Mouse (Mus musculus): ENCODE results near the gene Azi2. TPM values are rescaled to one million over a fixed set of nuclear protein-coding genes. Genes with fewer than 3 reads are reported as not detected.
A peak's percentile ranks its signal among the peaks of the same experiment; 100 is the strongest.

The Azi2 gene
- polyA plus RNA-seq, 2 experiments from 2014 or later: 49.8 to 60.9 TPM

DNA sequence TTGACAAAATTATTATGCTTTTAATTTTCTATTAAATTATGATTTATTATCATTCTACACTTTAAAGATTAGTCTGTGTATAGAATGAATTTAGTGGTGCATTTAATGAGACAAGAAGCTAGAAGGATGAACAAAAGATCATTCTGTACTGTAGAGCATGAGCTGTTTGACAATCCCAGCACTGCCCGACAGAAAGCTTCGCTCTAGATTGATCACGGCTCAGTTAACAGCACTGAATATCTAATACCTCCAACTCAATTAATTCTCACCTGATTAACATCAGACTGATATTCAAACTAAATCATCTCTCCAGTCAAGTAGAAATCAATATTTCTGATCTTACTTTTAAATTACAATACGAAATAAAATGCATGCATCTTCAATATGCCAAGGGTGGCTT lies 43.5 kb downstream of the Azi2 start:
- no peak for ATAC-seq

DNA sequence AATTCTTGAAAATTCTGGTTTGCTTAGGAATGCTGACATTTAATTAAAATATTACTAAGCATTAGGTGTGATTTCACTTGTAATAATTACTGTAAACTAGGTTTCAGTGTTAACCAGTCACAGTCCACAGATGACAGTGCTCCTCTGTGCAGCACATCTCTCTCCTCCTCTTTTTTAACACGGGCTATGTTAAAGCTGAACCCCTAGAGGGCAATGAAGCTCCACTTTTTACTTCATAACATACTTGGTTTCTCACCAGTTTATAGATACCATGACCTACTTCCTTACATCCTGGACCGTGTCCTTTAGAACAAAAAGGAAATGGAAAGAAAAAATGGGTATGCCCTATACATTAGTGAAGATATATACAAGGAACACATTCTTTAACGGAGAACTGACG lies 59.1 kb downstream of the Azi2 start:
- peak; percentile 82 for ATAC-seq

DNA sequence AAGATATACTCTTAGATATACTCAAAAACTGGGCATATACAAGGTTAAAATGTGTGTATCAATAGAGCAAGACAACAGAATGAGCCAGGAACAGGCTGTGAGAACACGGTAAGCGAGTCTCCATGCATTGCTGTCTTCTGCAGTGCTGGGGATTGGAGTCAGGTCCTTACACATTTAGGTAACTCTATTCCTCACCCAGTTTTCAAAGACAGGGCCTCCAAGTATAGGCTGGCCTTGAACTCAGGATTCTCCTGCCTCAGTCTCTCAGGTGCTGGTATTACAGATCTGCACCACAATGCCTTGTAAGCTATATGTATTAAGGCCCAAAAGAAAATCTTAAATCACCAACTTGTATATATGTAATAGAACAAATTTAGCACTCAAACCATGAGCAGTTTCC lies 60.2 kb downstream of the Azi2 start:
- no peak for ATAC-seq

DNA sequence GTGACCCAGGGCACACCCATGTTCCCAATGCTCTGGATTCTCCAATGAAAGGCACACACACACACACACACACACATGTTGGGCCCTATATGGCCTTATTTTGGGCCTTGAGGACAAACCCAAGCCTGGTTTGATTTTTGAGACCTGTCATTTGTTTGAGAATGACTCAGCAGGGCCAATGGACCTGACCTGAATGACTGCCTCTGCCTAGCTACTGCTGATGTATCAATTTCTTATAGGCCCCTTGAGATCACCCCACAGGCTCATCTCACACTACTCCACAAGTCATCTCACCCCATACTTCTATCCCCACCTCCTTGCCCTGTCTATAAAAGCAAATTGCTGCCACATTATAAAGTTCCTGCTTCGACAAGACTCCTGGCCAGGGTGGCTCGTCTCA lies 61.5 kb downstream of the Azi2 start:
- peak; percentile 31 for ATAC-seq

DNA sequence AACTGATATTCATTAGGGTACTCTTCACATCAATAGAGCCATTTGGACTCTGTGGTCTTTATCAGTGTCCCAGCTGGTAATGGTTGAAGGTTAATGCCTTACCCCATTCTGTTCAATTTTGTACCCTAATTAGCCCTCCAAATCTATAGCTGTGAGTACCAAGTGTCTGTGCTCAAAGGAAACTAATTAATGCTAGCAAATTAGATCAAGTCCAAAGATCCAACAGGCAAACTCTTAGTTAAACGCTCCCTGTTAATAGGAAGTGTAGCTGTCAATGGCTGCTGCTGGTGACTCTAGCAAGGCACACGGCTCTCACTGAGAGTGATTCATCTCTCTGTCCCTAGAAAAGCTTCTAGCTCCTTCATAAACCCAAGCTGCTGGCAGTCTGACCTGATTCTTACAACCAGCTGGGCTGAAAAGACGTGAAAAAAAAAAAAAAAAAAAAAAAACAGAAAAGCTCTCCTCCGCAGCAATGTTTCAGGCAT lies 68.3 kb downstream of the Azi2 start:
- ATAC-seq: no peak

DNA sequence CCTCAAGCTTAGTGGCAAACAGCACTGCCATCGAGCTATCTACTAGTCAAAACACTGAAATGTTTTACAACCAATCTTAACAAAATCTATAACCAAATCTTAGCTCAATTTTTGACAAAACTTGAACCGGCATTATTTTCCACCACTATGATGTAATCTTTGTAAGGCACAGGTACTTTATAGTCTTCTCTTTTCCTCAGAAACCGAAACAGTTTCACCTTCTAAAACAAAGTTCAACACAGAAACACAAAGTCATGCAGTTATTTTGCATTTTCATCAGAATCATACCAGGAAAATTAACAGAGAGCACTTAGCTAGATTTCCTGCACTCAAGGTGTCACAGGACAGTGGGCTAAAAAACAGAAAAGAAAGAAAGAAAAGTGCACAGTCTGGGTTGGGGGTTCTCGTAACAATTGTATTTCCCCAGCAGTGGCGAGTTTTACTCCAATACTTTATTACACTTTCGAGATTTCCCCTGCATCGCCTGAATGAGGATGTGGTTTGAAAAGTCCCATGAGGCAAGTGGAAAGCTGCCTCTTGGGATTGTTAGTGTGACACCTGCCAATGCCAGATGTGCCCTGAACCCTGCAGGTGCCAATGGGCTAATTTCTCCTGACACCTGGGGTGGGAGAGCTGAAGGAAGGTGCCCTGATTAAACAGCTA lies 69.5 kb downstream of the Azi2 start:
- ATAC-seq: peak; percentile 76

DNA sequence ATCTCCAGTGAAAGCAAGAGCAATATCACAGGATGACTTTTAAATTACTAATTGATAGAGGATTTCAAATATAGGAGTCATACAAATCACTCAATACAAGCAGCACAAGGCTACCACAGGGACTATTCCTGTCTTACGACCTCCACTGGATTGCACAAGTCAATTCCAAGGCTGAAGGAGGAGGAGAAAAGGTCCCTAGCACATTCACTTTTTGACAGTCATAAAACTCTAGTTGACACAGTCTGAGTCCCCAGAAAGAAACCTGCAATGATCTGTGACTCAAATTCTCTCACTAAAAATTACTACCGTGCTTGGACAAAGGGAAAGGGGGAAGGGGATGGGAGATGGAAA lies 70.0 kb downstream of the Azi2 start:
- no peak for ATAC-seq

Other genes starting within 250 kb of the Azi2 start
- gene Cmc1, start 109.7 kb downstream of the Azi2 start, polyA plus RNA-seq (2017; shearing (Covaris generic)): 100 to 1,000 TPM; 100 to 116 TPM

Data from activated CD4-positive, CD25-positive, alpha-beta regulatory T cell, adult 4 months (primary cell).